Mouse (Mus musculus) MEL-GATA-1-ER (cell line): ENCODE results near the gene Cyp3a59.
"Not testable (repeated sequence)": the region's sequence is repeated elsewhere in the genome, so short reads cannot be mapped to it uniquely, and the experiment has no call there.

ENCODE experiments used
- DNase-seq: peaks from one replicate; pipeline ENCODE4 v3.0.0-alpha.2; 2012; ENCODE audit warnings: low read depth; ENCODE audit errors: extremely low read depth

Gene Cyp3a59

DNA sequence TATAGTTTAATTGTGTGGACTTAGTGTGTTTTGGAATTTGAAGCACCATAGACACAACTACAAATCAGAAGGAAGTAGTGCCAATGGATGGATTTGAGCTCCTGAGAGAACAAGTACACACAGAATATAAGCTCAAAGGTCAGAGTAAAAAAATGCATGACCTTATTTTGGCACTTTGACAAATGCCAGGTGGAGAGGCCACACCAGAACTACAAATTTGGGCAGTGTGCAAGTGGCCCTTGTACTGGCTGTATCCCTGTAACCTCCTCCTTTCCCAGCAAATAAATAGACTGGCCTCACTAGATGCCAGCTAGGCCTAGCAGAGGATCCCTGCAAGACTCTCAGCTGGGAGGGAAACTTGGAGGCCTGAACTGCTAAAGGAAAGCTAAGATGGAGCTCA is at the start of gene Cyp3a59:
Gene Cyp3a59 (plus strand): TSS at position 313 of the 400 bp plus-strand sequence.
- DNase-seq, result not testable (repeated sequence)

- no peak for DNase-seq
These were observed 9.0 kb upstream of the Cyp3a59 start for GRCm38 (mm10) chr5:146070099-146070498.

DNA sequence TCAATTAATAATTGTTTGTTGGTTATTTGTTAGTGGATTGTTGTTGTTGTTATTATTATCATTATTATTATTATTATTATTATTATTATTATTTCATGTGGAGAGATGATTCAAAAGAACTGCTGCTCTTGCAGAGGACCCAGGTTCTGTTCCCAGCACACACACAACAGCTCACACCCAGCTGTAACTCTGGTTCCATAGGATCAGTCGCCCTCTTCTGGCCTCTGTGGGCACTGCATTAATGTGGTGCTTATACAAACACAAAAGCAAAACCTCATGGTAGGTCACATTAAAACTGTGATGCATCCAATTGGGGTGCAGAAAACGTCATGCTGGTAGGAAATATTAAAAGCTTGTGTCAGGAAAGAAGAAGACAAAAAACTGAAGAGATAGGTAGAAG is 68.8 kb downstream of the Cyp3a59 start:
- no peak for DNase-seq

DNA sequence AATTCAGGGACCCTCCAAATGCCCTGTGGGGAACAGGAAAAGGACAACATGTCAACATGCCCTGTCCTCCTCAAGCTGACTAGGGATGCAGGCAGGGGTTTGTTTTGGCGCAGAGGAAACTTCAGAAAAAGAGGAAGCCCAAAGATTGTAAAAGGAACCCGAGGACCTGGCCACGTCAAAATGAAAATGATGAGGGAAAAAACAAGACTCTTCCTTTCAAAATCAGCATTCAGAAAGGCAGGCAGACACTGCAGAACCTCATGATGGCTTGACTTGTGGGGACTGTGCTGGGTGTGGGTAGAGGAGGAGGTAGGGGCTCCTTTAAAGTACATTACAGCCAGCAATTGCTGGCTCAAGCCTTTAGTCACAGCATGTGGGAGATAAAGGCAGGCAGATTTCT is 71.4 kb downstream of the Cyp3a59 start:
- no peak for DNase-seq

GRCm38 (mm10) chr5:146158326-146158725 is 79.3 kb downstream of the Cyp3a59 start:
- DNase-seq, result not testable (repeated sequence)

DNA sequence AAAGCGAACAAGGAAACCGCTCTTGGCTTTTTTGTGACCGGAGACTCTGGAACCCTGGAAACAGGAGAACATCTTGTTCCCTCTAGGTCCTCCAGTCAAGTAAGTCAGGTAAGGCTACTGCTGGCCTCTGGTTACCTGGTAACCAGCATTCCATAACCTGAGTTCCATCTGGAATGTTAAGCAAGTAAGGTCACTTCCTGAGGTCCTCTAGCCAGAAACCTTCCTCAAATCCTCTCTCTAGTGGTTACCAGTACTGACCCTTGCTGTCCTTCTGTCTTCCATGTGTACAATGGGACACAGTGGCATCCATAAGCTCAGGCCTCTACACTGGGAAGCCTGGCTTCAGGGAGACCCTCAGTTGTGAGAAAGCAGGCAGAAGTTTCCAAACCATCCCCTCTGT is 81.4 kb downstream of the Cyp3a59 start, which contains the start of gene Gm5565:
Gene Gm5565 (minus strand): TSS at position 101 of the 400 bp plus-strand sequence.
- not testable (repeated sequence) for DNase-seq
